Mouse (Mus musculus) liver, embryonic 14.5 days (tissue): ENCODE data around the gene Arhgap17.

ENCODE experiments used
- CTCF ChIP-seq: IDR thresholded peaks from 2 replicates; pipeline ENCODE4 v1.5.1; 2016; ENCODE audit warnings: antibody characterized with exemption, low read depth, control low read depth
- EP300 ChIP-seq: IDR thresholded peaks from 2 replicates; pipeline ENCODE4 v1.6.1; 2016; ENCODE audit warnings: antibody characterized with exemption, low read depth

DNA sequence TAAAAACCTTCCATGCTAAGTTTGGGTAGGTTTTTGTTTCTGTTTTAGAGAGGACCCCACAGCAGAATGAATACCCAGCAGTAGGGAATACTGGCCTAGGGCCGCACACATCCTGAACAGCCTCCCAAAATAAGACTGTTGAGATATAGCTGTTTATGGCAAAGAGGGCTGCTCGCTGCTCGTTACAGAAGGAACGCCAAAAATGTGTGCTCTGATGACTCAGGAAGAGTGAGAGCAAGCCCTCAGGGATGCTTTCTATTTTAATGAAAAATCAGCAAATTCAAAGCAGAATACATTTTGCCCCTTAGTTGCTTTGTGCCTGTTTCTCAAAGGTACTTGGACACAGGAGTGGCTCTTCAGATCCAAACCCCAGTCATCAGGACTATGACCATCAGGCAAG, 41.8 kb downstream of the Arhgap17 start:
- TF ChIP-seq EP300 (no peak), CTCF (no peak)
